Mouse (Mus musculus): Measurements from ENCODE around the gene Dock1. TPM values are rescaled to one million over a fixed set of nuclear protein-coding genes. Genes with fewer than 3 reads are reported as not detected.

The Dock1 gene
- total RNA-seq, 1 experiment, result 24.3 TPM

GRCm38 (mm10) chr7:134696126-134696979 is 25.9 kb downstream of the Dock1 start:
- peak overlapping the region; percentile 5; the same call in 1 of the 2 replicates for H3K27ac ChIP-seq (ENCODE audit: insufficient read depth, low read depth, low read length, poor library complexity, severe bottlenecking)
- no peak overlapping the region for H3K4me3 ChIP-seq (ENCODE audit: insufficient read depth in 1 of 2, low read depth in 1 of 2, low read length in 2 of 2, poor library complexity in 1 of 2, severe bottlenecking in 1 of 2)
- H3K9me3 ChIP-seq (ENCODE audit: control insufficient read depth, insufficient read depth, low read depth, low read length), result no peaks in the 10 kb centered on the region
- no peak for DNase-seq (ENCODE audit: low read depth, low spot score)
- in situ Hi-C loops (cut with MboI; ENCODE audit: low sequenced_read_pairs in 2 of 2, unreplicated experiment in 2 of 2), result no loop called here
- peaks cover 13 to 40% of the 10 kb centered on the region in 2 experiments; a peak in 3 of 4 replicates for H3K4me1 ChIP-seq (ENCODE audit: control insufficient read depth in 2 of 2, insufficient read depth in 2 of 2, low read length in 2 of 2, poor library complexity in 1 of 2)
- no peak overlapping the region for H3K9ac ChIP-seq (ENCODE audit: insufficient read depth, low read depth, low read length, poor library complexity, severe bottlenecking)
- TF ChIP-seq MAFK (IDR thresholded peaks at IDR 0.05; ENCODE audit: insufficient read depth, low read depth, low read length) (no peak), ZC3H11A (IDR thresholded peaks at IDR 0.05; ENCODE audit: borderline replicate concordance, low read depth, low read length) (no peak), CHD2 (IDR thresholded peaks at IDR 0.05; ENCODE audit: low read depth, low read length) (no peak)
- H3K36me3 ChIP-seq (ENCODE audit: control insufficient read depth, insufficient read depth, low read length, poor library complexity, severe bottlenecking), result no peaks in the 10 kb centered on the region

GRCm38 (mm10) chr7:134697479-134697878 is 27.0 kb downstream of the Dock1 start:
- H3K27ac ChIP-seq (ENCODE audit: insufficient read depth, low read depth, low read length, poor library complexity, severe bottlenecking), result no peak overlapping the region

GRCm38 (mm10) chr7:134698246-134698645 is 27.8 kb downstream of the Dock1 start:
- Histone ChIP-seq H3K4me1 (ENCODE audit: control insufficient read depth in 2 of 2, insufficient read depth in 2 of 2, low read length in 2 of 2, poor library complexity in 1 of 2) (peaks cover 13 to 43% of the 10 kb centered on the region in 2 experiments; a peak in 3 of 4 replicates), H3K27ac (ENCODE audit: insufficient read depth, low read depth, low read length, poor library complexity, severe bottlenecking) (no peak overlapping the region), H3K9me3 (ENCODE audit: control insufficient read depth, insufficient read depth, low read depth, low read length) (no peaks in the 10 kb centered on the region), H3K9ac (ENCODE audit: insufficient read depth, low read depth, low read length, poor library complexity, severe bottlenecking) (no peak overlapping the region), H3K36me3 (ENCODE audit: control insufficient read depth, insufficient read depth, low read length, poor library complexity, severe bottlenecking) (no peaks in the 10 kb centered on the region), H3K4me3 (ENCODE audit: insufficient read depth in 1 of 2, low read depth in 1 of 2, low read length in 2 of 2, poor library complexity in 1 of 2, severe bottlenecking in 1 of 2) (no peak overlapping the region)
- DNase-seq (ENCODE audit: low read depth, low spot score), result no peak
- in situ Hi-C loops (cut with MboI; ENCODE audit: low sequenced_read_pairs in 2 of 2, unreplicated experiment in 2 of 2), result no loop called here
- TF ChIP-seq CHD2 (IDR thresholded peaks at IDR 0.05; ENCODE audit: low read depth, low read length) (no peak), ZNF384 (IDR thresholded peaks at IDR 0.05; ENCODE audit: low read depth, low read length) (no peak), ZC3H11A (IDR thresholded peaks at IDR 0.05; ENCODE audit: borderline replicate concordance, low read depth, low read length) (no peak)

More at GRCm38 (mm10) chr7:134697479-134697878, 27.0 kb downstream of the Dock1 start:
- no peak overlapping the region for H3K4me3 ChIP-seq (ENCODE audit: insufficient read depth in 1 of 2, low read depth in 1 of 2, low read length in 2 of 2, poor library complexity in 1 of 2, severe bottlenecking in 1 of 2)
- H3K9me3 ChIP-seq (ENCODE audit: control insufficient read depth, insufficient read depth, low read depth, low read length), result no peaks in the 10 kb centered on the region
- H3K9ac ChIP-seq (ENCODE audit: insufficient read depth, low read depth, low read length, poor library complexity, severe bottlenecking), result no peak overlapping the region
- no peaks in the 10 kb centered on the region for H3K36me3 ChIP-seq (ENCODE audit: control insufficient read depth, insufficient read depth, low read length, poor library complexity, severe bottlenecking)
- no peak for DNase-seq (ENCODE audit: low read depth, low spot score)
- in situ Hi-C loops (cut with MboI; ENCODE audit: low sequenced_read_pairs in 2 of 2, unreplicated experiment in 2 of 2), result no loop called here
- TF ChIP-seq HCFC1 (IDR thresholded peaks at IDR 0.05; ENCODE audit: borderline replicate concordance, insufficient read depth, low read length) (no peak), ZNF384 (IDR thresholded peaks at IDR 0.05; ENCODE audit: low read depth, low read length) (0 out of 2 replicates have a peak, but pooled peaks have one; percentile 45)
- peaks cover 13 to 42% of the 10 kb centered on the region in 2 experiments; a peak in 3 of 4 replicates for H3K4me1 ChIP-seq (ENCODE audit: control insufficient read depth in 2 of 2, insufficient read depth in 2 of 2, low read length in 2 of 2, poor library complexity in 1 of 2)

- Histone ChIP-seq H3K9ac (ENCODE audit: insufficient read depth, low read depth, low read length, poor library complexity, severe bottlenecking) (0 out of 2 replicates have a peak overlapping the region, but pooled peaks have one; percentile 35), H3K4me1 (ENCODE audit: control insufficient read depth in 2 of 2, insufficient read depth in 2 of 2, low read length in 2 of 2, poor library complexity in 1 of 2) (peaks cover 13 to 47% of the 10 kb centered on the region in 2 experiments; a peak in 3 of 4 replicates), H3K9me3 (ENCODE audit: control insufficient read depth, insufficient read depth, low read depth, low read length) (no peaks in the 10 kb centered on the region), H3K4me3 (ENCODE audit: insufficient read depth in 1 of 2, low read depth in 1 of 2, low read length in 2 of 2, poor library complexity in 1 of 2, severe bottlenecking in 1 of 2) (peak overlapping the region in 1 of 2 experiments; percentile 1; a peak in 1 of 4 replicates), H3K27ac (ENCODE audit: insufficient read depth, low read depth, low read length, poor library complexity, severe bottlenecking) (peak overlapping the region; percentile 72; the same call in 1 of the 2 replicates), H3K36me3 (ENCODE audit: control insufficient read depth, insufficient read depth, low read length, poor library complexity, severe bottlenecking) (no peaks in the 10 kb centered on the region)
- in situ Hi-C loops (cut with MboI; ENCODE audit: low sequenced_read_pairs in 2 of 2, unreplicated experiment in 2 of 2), result no loop called here
- TF ChIP-seq ZNF384 (IDR thresholded peaks at IDR 0.05; ENCODE audit: low read depth, low read length), result no peak
- TF ChIP-seq CHD2 (IDR thresholded peaks at IDR 0.05; ENCODE audit: low read depth, low read length), result no peak
- TF ChIP-seq ZC3H11A (IDR thresholded peaks at IDR 0.05; ENCODE audit: borderline replicate concordance, low read depth, low read length), result no peak
- no peak for TF ChIP-seq HCFC1 (IDR thresholded peaks at IDR 0.05; ENCODE audit: borderline replicate concordance, insufficient read depth, low read length)
- no peak for TF ChIP-seq MAFK (IDR thresholded peaks at IDR 0.05; ENCODE audit: insufficient read depth, low read depth, low read length)
- DNase-seq (ENCODE audit: low read depth, low spot score), result no peak
These were observed 29.5 kb downstream of the Dock1 start for GRCm38 (mm10) chr7:134700001-134700400.

Data from ES-E14 (cell line).